Mouse (Mus musculus) liver, adult (tissue): ENCODE data around the gene Rad1.

Source experiments
- GATA4 ChIP-seq: IDR thresholded peaks from 2 replicates; pipeline ENCODE4 v1.6.1; 2014; ENCODE audit warnings: mild to moderate bottlenecking, low read length; ENCODE audit not compliant: insufficient replicate concordance

Rad1 gene

DNA sequence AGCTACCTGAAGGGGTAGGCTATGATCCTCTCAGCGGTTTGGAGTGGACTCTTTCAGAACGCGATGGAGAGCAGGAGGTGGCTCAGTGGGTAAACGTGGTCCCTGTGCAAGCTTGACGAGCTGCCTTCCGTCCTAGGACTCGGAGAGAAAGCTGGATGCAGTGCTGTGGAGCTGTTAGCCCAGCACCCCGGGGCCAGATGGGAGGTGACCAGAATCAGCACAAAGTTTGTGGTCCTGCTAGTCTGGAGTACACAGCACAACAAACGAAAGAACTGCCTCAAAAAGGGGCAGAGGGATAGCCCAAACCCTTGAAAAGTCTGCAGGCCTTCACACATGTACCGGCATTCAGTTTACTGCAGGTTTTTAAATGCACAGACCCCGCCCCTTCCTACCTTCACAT, 10.1 kb downstream of the Rad1 start:
- no peak for TF ChIP-seq GATA4

DNA sequence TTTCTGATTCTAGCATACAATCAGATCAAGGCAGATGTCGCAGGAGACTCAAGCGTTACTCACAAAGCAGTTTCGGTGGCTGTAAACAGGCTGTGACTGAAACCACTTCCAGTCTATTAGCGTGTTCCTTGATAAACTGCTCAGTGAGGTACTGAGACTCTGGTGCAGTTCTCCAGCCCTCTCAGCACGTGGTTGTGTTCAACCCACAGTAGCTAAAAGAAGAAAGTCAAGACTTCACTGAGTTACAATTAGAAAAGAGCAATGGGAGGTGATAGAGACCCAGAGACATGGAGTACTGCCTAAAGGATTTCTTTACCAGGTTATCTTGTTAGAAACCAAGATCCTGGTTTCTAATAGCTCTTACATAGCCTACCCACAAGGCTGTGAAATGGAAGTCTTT, 13.8 kb downstream of the Rad1 start:
- no peak for TF ChIP-seq GATA4

DNA sequence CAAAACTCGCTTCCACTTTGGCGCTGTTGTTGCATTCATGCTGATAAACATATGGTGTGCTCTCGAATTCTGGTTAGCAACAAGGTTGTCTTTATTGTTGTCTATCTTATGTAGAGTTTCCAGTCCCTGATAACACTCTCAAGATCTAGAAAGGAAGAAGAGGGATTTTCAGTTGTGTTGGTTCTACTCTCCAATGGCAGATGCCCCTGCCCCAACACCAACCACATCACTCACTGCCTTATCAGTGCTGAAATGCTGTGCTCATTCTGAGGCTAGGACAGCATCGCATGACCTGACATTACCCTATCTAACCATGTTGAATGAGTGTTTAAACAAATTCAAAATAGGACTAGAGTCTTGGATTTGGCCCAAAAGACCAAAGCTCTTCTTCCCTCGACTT, 14.2 kb downstream of the Rad1 start:
- TF ChIP-seq GATA4, result no peak

DNA sequence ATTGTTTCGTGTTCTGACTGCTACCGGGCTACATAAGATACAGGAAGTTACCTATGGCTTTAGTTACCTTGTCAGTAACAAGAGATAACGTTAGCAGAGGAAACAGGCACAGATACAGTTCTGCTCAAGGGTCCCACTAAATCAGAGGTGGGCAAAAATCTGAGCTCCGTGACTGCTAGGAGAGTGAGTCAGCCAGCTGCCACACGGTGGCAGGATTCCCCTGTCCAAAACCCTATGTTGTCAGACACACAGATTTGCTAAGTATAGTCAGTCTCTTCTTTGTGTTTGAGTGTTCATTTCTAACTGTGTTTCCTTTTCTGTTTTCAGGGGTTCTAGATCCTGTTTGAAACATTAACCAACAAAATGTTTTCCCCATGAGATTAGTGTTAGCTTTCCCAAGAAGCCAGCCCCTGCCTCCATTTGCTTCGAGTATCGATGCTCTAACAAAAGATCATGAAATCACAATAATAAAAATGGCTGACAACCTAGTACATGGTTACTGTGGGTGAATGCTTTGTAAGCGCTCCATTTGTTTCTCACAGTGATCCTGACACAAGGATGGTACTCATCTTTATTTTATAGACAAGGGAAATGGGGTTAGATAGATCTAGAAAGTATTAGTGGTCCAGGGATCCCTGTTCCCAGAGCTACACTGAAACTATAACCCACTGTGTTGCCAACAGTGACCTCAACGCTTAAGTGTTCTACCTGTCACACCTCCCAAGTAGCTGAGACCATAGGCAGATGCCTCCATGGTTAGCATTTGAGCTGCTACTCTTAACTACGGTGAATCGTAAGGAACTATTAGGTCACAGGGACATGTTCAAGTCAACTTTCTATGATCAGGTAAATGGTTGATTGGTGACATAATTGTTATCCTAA, 15.3 kb downstream of the Rad1 start:
- TF ChIP-seq GATA4, result no peak

DNA sequence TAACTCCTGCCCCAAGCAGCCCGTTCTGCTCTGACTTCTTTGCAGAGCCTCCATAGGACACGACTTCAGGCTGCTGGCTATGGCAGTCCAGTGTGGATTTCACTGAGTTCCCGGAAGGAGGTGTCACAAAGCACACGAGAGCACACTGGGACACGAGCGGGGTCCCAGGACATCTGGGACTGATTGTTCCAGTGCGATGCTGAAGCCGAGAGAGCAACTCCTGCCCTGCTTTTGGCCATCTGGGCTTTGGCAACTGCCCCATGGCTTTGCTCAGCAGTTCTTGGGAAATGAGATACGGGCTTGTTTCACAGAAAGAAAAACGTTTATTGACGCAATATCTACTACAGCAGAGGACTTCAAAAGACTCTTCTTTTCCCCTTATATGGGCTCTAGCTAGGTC, 20.3 kb downstream of the Rad1 start:
- TF ChIP-seq GATA4, result no peak

DNA sequence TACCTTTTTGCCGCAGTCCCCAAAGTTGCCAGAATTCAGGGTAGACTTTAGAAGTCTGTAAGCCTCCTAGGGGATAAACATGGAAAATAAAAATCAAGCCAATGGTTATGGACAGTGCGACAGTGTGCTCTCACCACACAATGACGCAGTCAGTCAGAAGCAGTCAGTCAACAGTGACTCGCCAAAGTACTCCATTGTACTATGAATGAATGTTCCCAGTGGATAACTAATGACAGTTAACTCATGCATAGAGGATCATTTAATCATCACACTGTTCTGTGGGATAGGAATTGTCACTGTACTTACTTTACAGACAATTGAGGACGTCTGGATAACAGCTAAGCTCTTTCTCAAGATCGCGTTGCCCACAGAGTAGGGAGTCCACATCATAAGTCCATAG, 29.3 kb downstream of the Rad1 start:
- TF ChIP-seq GATA4, result no peak

DNA sequence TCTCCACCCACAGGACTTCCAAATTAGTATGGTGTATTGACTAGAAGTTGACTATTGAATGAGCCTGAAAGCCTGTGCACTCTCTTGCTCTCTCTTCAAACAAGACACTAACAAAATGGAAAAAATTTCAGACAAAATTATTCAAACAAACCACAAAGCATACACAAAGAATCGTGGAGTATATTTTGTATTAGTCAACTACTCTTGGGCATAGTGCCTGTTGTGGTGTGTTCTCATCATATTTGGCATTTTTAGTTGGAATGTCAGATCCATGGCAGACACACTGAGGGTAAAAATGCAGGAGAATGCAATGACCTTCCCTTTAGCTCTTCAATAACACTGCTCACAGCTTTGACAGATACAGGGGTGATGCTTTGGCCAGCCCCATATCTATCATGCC, 40.1 kb downstream of the Rad1 start:
- TF ChIP-seq GATA4, result no peak

DNA sequence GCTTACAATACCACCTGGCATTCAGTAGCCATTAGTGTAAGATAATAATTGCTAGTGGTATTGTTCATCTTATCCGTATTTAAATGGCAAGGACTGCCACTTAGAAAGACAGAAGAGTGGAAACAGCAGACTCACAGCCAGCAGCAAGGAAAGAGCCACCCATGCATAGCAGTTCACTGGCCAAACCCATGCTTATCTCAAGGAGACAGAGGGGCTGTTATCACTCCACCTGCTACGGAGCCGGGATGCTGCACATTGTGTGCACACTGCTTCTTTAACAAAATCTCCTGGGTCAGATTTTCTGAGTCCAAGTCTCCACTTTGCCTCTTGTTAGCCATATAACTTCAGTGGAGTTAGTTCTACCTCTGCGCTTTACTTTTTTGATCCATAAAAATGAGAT, 45.5 kb downstream of the Rad1 start:
- TF ChIP-seq GATA4, result no peak

DNA sequence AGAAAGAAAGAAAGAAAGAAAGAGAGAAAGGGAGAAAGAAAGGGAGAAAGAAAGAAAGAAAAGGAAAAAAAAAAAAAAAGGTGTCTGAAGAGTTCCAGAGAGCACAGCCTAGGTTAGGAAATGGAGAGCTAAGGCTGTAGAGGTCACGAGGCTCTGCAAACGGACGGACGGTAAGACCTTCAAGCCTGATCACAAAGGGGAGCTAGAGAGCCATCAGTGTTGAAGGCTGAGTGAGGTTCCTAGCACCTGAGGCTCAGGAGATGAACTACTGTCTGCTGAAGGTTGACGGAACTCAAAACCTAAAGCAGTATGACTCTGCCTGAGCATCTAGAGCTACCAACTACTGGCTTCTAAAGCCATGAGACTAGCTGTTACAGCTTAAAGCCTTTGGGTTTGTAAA, 48.8 kb downstream of the Rad1 start:
- TF ChIP-seq GATA4, result no peak

DNA sequence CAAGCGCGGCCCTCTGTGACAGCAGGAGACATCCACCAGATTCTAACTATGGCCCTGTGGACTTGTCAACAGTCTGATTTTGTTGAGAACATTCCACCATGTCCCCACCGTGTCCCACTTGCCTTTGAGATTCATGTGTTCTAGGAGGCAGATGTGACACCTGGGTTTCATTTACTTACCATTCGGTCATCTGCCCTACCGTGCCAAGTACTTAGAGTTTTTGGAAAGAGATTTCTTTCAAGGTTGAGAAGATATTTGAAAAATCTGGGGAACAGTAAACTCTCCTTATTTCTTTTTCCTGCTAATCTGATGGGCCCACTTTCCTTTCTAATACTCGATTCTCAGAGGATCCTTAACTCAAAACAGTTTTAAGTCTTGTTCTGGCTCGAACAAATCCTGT, 50.2 kb downstream of the Rad1 start:
- no peak for TF ChIP-seq GATA4

DNA sequence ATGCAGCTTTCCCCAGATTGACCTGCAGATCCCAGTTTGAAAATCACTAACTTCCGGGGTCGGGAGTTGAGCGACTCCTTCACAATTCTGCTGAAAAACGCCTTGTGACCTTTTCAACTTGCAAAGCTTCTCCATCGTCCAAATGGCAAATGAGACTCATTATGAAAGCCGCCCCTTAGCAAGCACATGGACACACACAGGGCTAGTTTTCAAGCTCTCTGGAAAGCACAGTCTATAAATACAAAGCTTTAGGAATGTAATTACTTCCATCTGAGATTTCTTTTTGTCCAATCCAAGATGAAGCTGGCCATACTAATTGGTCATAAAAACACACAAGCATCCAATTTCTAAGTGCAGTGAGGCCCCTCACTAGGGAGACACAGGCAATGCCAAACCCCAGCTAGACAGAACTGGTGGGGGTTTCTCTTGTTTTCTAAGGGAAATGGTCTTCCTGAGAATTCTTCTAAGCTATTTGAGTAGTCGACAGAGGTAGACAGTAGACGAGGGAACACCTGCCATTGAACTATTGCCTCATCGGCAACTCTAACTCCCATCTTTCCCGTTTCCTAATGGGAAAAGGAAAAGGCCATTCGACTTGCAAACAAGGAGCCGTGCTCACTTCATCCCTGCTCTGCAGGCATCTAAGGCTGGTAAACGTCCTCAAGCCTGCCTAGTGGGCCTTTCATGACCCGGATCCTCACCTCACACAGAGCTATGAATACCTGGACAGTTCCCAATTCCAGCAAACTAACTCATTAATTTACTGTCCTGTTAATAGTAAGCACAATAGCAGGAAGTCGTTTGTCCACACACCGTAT, 54.7 kb downstream of the Rad1 start:
- no peak for TF ChIP-seq GATA4
